Mouse (Mus musculus): ENCODE measurements at regions not wholly inside any gene's neighbourhood (a gene's known extent, or its start where the extent isn't known, plus 50 kb on each side); places are given as distances from the start of the nearest gene placed in this dataset.
A peak's percentile ranks its signal among the peaks of the same experiment; 100 is the strongest.

- no peak for DNase-seq (ENCODE audit: low spot score)
These were observed 60.8 kb downstream of the Mis18a start for GRCm38 (mm10) chr16:90666271-90666986.

GRCm38 (mm10) chr16:90664086-90664485, 63.1 kb downstream of the Mis18a start:
- no peak for DNase-seq (ENCODE audit: low spot score)

- no peak for DNase-seq (ENCODE audit: low spot score)
These were observed 69.2 kb downstream of the Mis18a start for GRCm38 (mm10) chr16:90658050-90658449.

- DNase-seq (ENCODE audit: low spot score), result no peak
These were observed 70.2 kb downstream of the Mis18a start for GRCm38 (mm10) chr16:90657027-90657426.

- DNase-seq (ENCODE audit: low spot score), result peak; percentile 7
These were observed 70.6 kb downstream of the Mis18a start for GRCm38 (mm10) chr16:90656571-90657011.

GRCm38 (mm10) chr16:90654853-90655252, 72.4 kb downstream of the Mis18a start:
- DNase-seq (ENCODE audit: low spot score), result no peak

- no peak for DNase-seq (ENCODE audit: low spot score)
These were observed 74.4 kb downstream of the Mis18a start for GRCm38 (mm10) chr16:90652821-90653220.

GRCm38 (mm10) chr16:90648161-90648560, 79.0 kb downstream of the Mis18a start:
- no peak for DNase-seq (ENCODE audit: low spot score)

- no peak for DNase-seq (ENCODE audit: low spot score)
These were observed 84.5 kb downstream of the Mis18a start for GRCm38 (mm10) chr16:90642671-90643070.

- DNase-seq (ENCODE audit: low spot score), result no peak
These were observed 92.0 kb downstream of the Mis18a start for GRCm38 (mm10) chr16:90635216-90635615.

- no peak for DNase-seq (ENCODE audit: low spot score)
These were observed 97.2 kb downstream of the Mis18a start for GRCm38 (mm10) chr16:90629976-90630375.

- DNase-seq (ENCODE audit: low spot score), result peak; percentile 55
These were observed 97.9 kb downstream of the Mis18a start for GRCm38 (mm10) chr16:90629121-90629930.

GRCm38 (mm10) chr16:90628605-90629120, 98.5 kb downstream of the Mis18a start:
- DNase-seq (ENCODE audit: low spot score), result no peak

- no peak for DNase-seq (ENCODE audit: low spot score)
These were observed 101.1 kb downstream of the Mis18a start for GRCm38 (mm10) chr16:90626035-90626670.

GRCm38 (mm10) chr16:90625301-90626034, 101.7 kb downstream of the Mis18a start:
- no peak for DNase-seq (ENCODE audit: low spot score)

GRCm38 (mm10) chr16:90624039-90624625, 103.1 kb downstream of the Mis18a start:
- DNase-seq (ENCODE audit: low spot score), result peak; percentile 76

- DNase-seq (ENCODE audit: low spot score), result no peak
These were observed 104.5 kb downstream of the Mis18a start for GRCm38 (mm10) chr16:90622677-90623225.

- no peak for DNase-seq (ENCODE audit: low spot score)
These were observed 105.3 kb downstream of the Mis18a start for GRCm38 (mm10) chr16:90621761-90622411.

GRCm38 (mm10) chr16:90619565-90620311, 107.5 kb downstream of the Mis18a start:
- no peak for DNase-seq (ENCODE audit: low spot score)

GRCm38 (mm10) chr16:90615791-90616190, 111.4 kb downstream of the Mis18a start:
- no peak for DNase-seq (ENCODE audit: low spot score)
